Mouse (Mus musculus) megakaryocyte progenitor cell, adult 5-6 weeks (primary cell): Measurements from ENCODE around the gene Glo1. TPM values are rescaled to one million over a fixed set of nuclear protein-coding genes. Genes with fewer than 3 reads are reported as not detected.

Source experiments
- ATAC-seq: replicated peaks from 2 replicates; pipeline ENCODE4 v1.8.0; 2016; ENCODE audit warnings: mild to moderate bottlenecking, moderate TSS enrichment, inconsistent platforms; ENCODE audit not compliant: poor library complexity
- total RNA-seq, 2 experiments: library from RNA; stranded (forward) in 1 of 2; stranded (reverse) in 1 of 2; fragments of 157-497, 149-512 nt in 1 of 2; fragments of 200-1000 nt in 1 of 2; gene quantifications; 2 replicates each; pipeline versions ENCODE4 v1.2.3 to v1.2.4; 2015 to 2017

Gene Glo1
- total RNA-seq, 2 experiments from 2014 or later, result 112 to 118 TPM

DNA sequence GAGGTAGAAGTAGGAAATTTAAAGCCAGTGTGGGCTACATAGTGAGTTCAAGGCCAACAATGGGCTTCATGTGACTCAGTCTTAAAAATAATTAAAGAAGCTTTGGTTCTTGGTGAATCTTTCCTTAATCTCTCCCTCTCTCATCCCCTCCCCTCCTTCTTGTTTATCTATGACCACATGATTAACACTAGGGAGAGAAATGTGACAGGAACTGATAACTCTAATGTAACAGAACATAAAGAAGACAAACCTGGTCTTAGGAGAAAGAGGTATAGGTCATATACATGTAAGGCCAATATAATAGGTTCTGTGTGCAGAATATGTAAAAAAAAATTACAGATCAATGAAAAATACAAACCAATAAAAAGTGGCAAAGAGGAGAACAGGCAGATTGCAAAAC lies 13.3 kb downstream of the Glo1 start:
- peak; percentile 18; the same call in 1 of the 2 replicates for ATAC-seq

DNA sequence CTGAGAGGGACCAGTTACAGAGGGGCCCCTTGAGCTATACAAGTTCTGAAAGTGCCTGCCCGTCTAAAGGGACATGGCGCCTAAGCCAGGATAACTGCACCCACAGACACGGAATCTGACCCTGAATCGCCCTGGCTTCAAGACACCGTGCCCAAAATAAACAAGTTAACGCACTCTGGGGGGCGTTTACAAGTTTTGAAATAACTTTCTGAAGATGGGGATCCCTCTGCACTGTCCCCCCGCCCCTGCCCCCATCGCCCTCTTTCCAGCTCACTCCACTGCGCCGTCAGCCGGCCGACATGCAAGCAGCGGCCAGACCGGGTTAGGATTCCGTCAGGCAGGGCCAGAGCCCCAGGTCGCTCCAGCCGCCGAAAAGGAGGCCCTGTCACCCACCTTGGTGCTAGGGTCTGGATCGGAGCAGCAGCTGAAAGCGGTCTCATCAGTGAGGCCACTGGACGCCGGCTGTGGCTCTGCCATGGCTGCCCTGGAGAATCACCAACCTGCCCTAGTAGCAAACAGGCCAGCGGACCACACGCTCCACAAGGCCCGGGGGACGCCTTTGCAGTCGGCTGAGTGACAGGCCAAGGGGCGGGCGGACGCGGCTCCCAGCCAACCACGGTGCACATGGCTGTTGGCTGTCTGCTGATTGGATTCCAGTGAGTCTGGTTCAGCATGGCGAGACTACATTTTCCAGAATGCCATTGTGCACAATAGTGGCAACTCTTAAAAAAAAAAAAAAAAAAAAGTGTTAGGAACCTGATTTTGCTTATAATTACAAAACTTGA lies 14.4 kb downstream of the Glo1 start:
- peak; percentile 93 for ATAC-seq

- ATAC-seq, result no peak
Observed at GRCm38 (mm10) chr17:30611221-30612074, 15.2 kb downstream of the Glo1 start.

GRCm38 (mm10) chr17:30610739-30611138 lies 15.9 kb downstream of the Glo1 start:
- ATAC-seq, result no peak

DNA sequence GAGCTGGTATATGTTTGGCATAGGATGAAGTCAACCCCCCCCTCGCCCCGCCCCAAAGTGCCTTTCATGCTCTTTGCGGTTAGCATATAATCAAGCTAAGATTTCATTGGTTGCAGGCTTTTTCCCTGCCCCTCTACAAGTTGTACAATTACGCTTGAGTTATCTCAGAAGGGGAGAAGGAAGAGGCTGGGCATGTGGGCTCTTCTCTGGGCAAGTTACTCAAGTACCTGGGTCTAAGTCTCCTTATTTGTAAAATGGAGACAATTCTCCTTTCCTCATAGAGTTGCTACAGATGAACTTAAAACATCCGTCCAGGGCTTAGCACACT lies 16.7 kb downstream of the Glo1 start:
- ATAC-seq, result no peak

- peak; percentile 35 for ATAC-seq
Observed at GRCm38 (mm10) chr17:30609305-30609979, 17.2 kb downstream of the Glo1 start.

DNA sequence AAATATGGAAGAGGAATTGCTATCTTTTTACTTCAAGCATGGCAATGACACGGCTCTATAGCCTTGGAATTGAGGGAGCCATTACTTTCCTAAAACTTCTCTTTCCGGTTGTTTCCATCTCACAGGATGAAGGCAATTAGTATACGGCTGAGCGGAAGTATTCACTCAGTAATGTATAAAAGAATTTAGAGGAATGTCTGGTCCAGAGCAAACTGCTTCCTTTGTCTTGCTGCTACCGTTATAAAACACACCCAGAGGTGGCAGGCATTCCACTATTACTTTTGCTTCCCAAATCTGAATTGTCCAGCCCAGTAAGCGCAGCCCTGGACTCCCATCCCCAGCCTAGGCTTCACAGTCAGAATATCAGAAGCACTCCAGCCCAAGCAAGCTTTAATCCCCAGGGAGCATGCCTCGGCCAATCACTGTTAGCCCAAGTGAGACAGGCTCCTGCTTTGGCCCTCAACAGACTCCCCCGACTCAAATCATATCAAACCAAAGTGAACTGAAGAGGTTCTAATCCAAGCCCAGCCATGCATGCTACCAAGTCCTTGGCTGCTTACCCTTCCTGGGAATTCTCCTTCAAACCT lies 18.7 kb downstream of the Glo1 start:
- no peak for ATAC-seq

DNA sequence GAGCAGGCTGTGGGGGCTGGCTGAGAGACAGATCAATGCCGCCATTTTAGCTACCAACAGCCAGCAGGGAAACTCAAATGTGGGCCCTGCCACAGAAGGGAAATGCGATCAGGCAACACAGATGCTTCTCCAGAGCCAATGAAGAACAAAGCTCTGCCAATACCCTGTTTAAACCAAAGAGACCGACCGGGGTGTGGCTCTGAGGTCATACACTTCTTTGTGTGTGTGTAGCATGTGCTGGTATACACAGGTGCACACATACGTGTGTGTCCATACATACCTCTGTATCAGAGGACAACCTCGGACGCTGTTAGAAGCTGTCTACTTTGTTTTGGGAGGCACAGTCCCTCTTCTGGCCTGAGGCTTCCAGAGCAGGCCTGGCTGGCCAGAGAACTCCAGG lies 19.3 kb downstream of the Glo1 start:
- ATAC-seq, result no peak

GRCm38 (mm10) chr17:30606634-30607081 lies 20.0 kb downstream of the Glo1 start:
- no peak for ATAC-seq

- ATAC-seq, result no peak
Observed at GRCm38 (mm10) chr17:30606206-30606605, 20.5 kb downstream of the Glo1 start.

DNA sequence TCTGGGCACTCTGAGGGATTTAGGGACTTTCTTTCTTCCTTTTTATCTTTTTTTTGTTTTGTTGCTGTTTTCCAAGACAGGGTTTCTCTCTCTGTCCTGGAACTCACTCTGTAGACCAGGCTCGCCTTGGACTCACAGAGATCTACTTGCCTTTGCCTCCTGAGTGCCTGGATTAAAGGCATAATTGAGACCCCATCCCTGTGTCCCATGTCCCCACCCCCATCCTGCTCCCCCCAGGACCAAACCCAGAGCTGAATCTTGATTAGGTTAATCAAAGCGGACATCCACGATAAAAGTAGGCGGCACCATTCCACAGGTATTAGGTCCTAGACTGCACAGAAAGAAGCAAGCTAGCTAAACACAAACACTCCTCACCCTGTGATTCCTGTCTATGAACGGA lies 21.7 kb downstream of the Glo1 start:
- no peak for ATAC-seq

GRCm38 (mm10) chr17:30604296-30604695 lies 22.4 kb downstream of the Glo1 start:
- no peak for ATAC-seq

- ATAC-seq, result no peak
Observed at GRCm38 (mm10) chr17:30602175-30602574, 24.5 kb downstream of the Glo1 start.

DNA sequence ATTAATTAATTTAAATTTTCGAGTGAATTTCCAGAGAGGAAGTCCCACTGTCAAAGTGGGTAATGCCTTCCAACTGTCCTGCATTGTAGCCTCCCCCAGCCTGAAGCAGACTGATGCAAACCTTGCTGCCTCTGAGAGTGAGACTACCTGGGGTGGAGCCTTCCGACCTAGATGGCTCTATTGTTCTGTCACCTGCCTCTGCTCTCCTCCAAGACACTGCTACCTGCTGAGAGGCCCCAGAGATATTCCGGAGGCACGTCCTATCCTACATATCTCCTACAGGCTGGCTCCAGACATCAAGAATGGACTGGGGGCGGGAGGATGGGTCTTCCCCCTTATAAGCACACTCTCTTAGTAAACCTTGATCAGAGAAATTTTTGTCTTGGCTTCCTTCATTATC lies 28.4 kb downstream of the Glo1 start:
- ATAC-seq, result no peak

DNA sequence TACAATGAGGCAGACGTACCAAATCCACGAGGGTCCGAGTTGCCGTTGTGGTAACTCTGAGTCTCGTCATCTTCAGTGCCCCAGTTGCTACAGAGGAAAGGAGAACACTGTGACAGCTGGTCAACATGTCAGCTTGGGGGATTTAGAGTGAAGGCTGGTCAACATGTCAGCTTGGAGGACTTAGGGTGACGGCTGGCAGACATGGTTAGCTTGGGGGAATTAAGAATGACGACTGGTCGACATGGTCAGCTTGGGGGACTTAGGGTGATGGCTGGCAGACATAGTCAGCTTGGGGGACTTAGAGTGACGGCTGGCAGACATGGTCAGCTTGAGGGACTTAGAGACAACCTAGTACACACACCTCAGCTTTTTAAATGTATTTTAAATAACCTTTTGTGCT lies 28.9 kb downstream of the Glo1 start:
- no peak for ATAC-seq

DNA sequence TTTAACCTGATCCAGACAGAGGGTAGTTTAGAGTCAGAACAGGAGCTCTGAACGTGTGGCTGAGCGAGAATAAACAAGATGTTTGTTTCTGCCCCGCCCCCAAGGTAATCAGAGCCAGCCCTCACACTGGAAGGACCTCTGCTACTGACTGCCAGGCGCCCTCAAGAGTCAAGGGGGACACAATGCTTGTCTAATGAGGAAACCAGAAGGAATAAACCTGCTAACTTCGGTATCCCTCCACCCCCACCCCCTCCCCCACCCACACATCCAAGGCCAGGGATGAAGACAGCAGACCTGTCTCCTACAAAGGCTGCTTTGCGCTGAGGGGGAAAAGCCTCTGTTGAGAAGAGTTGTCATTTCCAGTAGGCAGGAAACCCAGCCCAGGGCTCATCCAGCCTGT lies 31.8 kb downstream of the Glo1 start:
- no peak for ATAC-seq

DNA sequence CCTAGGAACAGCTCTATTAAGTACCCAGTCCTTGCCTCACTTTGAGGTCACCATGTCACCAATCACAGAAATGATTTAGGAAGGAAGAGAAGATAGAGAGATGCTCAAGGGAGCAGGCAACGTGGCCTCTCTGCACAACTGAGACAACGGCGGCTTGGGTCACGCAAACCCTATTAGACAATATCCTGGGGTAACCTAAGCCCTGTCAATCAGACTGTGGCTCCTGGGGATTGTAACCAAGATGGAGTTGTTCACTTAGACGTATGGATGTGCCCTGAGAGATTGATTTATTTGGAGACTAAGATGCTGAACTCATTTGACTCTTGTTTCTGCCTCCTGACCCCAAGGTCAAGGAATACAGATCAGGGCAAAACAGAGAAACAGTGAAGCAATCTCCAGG lies 32.3 kb downstream of the Glo1 start:
- no peak for ATAC-seq

GRCm38 (mm10) chr17:30590417-30591198 lies 36.1 kb downstream of the Glo1 start:
- peak; percentile 68 for ATAC-seq

DNA sequence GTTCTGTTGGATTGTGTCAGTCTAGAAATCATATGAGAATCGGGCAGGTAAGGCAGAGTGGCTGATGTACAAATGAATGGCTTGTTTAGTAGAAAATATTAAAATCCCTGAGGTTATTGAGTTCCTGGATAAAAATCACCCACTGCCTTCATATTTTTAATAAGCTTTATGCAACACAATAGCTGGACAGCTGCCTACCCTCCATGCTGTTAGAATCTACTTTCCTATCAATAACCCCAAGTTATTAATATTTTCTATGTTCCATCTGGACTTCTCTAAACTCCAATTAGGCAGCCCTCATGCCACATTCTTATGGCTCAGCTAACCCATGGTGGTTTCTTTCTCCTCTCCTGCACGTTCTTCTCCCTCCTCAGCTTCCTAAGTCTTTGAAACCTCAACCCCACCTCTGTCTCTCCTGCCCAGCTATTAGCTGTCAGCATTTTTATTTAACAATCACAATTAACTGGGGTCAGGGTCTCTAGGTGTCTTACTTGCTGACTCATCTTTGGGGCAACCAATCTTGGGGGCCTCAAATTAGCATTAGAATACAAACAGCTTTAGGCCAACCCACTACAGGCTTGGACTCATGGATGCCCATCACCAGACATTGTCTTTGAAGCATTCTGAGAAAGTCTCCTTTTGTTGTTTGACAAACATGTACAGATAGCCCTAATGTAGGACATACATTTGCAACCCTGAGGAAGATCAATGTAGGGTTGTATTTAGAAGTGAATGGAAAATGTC lies 43.2 kb downstream of the Glo1 start:
- no peak for ATAC-seq

DNA sequence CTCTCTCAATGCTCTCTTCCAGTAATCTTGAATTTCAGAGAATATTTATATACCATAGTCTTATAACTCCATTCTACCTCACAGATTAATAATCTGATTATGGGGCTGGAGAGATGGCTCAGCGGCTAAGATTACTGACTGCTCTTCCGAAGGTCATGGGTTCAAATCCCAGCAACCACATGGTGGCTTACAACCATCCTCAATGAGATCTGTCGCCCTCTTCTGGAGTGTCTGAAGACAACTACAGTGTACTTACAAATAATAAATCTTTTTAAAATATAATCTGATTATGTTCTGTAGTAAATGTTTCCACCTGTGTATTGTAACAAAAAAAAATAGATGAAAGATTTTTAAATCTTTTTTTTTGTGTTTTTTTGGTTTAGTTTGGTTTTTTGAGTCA lies 44.4 kb downstream of the Glo1 start:
- no peak for ATAC-seq
